Mouse (Mus musculus): ENCODE data around the gene Comp. TPM values are rescaled to one million over a fixed set of nuclear protein-coding genes. Genes with fewer than 3 reads are reported as not detected.

The Comp gene
- total and polyA plus RNA-seq, 3 experiments: 0.13 to 0.16 TPM; not detected in 1

GRCm38 (mm10) chr8:70366588-70366987 is 6.8 kb upstream of the Comp start:
- no peak overlapping the region for H3K4me3 ChIP-seq (replicated peaks in 1 of 3; ENCODE audit: low read depth in 2 of 3, low read length in 2 of 3, poor library complexity in 1 of 3)
- H3K79me2 ChIP-seq (replicated peaks; ENCODE audit: control insufficient read depth, extremely low read depth, insufficient read depth, poor library complexity, severe bottlenecking): no peaks in the 10 kb centered on the region
- no peaks in the 10 kb centered on the region for H3K4me1 ChIP-seq (ENCODE audit: control insufficient read depth in 1 of 2, insufficient read depth in 2 of 2)
- H3K27me3 ChIP-seq (replicated peaks): peaks cover 8% of the 10 kb centered on the region
- DNase-seq (ENCODE audit: extremely low read depth): no peak
- TF ChIP-seq PAX5 (IDR thresholded peaks at IDR 0.05; ENCODE audit: low read length): no peak
- TF ChIP-seq NELFE (IDR thresholded peaks at IDR 0.05; ENCODE audit: low read depth, low read length): no peak
- no peak for TF ChIP-seq ZNF384 (IDR thresholded peaks at IDR 0.05; ENCODE audit: low read depth, low read length)
- TF ChIP-seq JUND (conservative IDR thresholded peaks at IDR 0.05; ENCODE audit: low read depth, low read length): no peak
- TF ChIP-seq ELF1 (IDR thresholded peaks at IDR 0.05; ENCODE audit: low read depth, low read length): no peak
- no peak for TF ChIP-seq IRF4 (IDR thresholded peaks at IDR 0.05; ENCODE audit: low read depth, low read length)
- TF ChIP-seq BHLHE40 (IDR thresholded peaks at IDR 0.05; ENCODE audit: low read depth, low read length): no peak
- no peak for TF ChIP-seq SIN3A (IDR thresholded peaks at IDR 0.05; ENCODE audit: low read length)
- no peak for TF ChIP-seq MEF2A (IDR thresholded peaks at IDR 0.05; ENCODE audit: borderline replicate concordance, low read depth, low read length)
- no peak for TF ChIP-seq NRF1 (IDR thresholded peaks at IDR 0.05; ENCODE audit: low read depth, low read length)
- no peak for TF ChIP-seq ETS1 (conservative IDR thresholded peaks at IDR 0.05; ENCODE audit: low read depth, low read length)
- TF ChIP-seq HCFC1 (IDR thresholded peaks at IDR 0.05; ENCODE audit: low read depth, low read length): no peak
- no peak for TF ChIP-seq SMC3 (IDR thresholded peaks at IDR 0.05; ENCODE audit: low read depth, low read length)
- no peak for TF ChIP-seq KAT2A (IDR thresholded peaks at IDR 0.05; ENCODE audit: insufficient replicate concordance, low read length)
- TF ChIP-seq MAFK (IDR thresholded peaks at IDR 0.05; ENCODE audit: insufficient replicate concordance, low read length): no peak
- TF ChIP-seq TCF12 (IDR thresholded peaks at IDR 0.05; ENCODE audit: low read depth, low read length): no peak
- H3K27ac ChIP-seq (ENCODE audit: insufficient read depth, low read depth): no peak overlapping the region
- H3K9ac ChIP-seq (ENCODE audit: insufficient read depth, low read depth): no peak overlapping the region
- H3K4me2 ChIP-seq (ENCODE audit: insufficient read depth, low read depth, poor library complexity, severe bottlenecking): no peak overlapping the region
- no peaks in the 10 kb centered on the region for H3K36me3 ChIP-seq (replicated peaks in 1 of 2; ENCODE audit: control insufficient read depth in 1 of 2, insufficient read depth in 1 of 2, low read length in 1 of 2)
- in situ Hi-C loops (cut with MboI; ENCODE audit: low pct_ligation_motif_present, low pct_unique_long_range_greater_than_20kb, low sequenced_read_pairs): no loop called here
- dilution Hi-C loops (cut with MboI; ENCODE audit: extremely low pct_ligation_motif_present, extremely low pct_unique_long_range_greater_than_20kb, low sequenced_read_pairs): no loop called here
- no peaks in the 10 kb centered on the region for H3K9me3 ChIP-seq (replicated peaks; ENCODE audit: low read length)

DNA sequence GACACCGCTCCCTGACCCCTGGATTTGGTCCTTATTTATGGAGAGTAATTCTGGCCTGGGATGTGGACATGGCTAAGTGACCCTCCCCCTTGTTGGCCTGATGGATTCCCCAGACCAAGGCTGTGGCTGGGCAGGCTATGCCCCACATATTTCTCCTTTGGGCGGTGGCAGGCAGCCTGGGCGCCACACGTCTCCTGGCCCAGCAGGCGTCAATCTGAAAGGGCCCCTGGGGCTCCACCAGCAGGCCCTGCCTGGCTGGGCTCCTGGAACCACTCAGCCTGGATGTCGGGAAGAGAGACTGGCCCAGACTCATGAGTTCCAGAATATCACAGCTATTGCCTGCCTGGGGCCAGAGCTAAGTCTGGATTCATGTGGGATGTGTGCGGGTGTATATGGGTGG is 2.9 kb upstream of the Comp start:
- in situ Hi-C loops (cut with MboI; ENCODE audit: low pct_ligation_motif_present, low pct_unique_long_range_greater_than_20kb, low sequenced_read_pairs): no loop called here
- Histone ChIP-seq H3K27me3 (replicated peaks) (peaks cover 9% of the 10 kb centered on the region), H3K9me3 (replicated peaks; ENCODE audit: low read length) (peaks cover 15% of the 10 kb centered on the region)

More for the DNA sequence above, 2.9 kb upstream of the Comp start:
- Histone ChIP-seq H3K4me2 (ENCODE audit: insufficient read depth, low read depth, poor library complexity, severe bottlenecking) (no peak overlapping the region), H3K36me3 (replicated peaks in 1 of 2; ENCODE audit: control insufficient read depth in 1 of 2, insufficient read depth in 1 of 2, low read length in 1 of 2) (no peaks in the 10 kb centered on the region), H3K27ac (ENCODE audit: insufficient read depth, low read depth) (no peak overlapping the region), H3K4me1 (ENCODE audit: control insufficient read depth in 1 of 2, insufficient read depth in 2 of 2) (peaks cover 0 to 11% of the 10 kb centered on the region in 2 experiments; a peak in 2 of 4 replicates), H3K9ac (ENCODE audit: insufficient read depth, low read depth) (no peak overlapping the region), H3K4me3 (replicated peaks in 1 of 3; ENCODE audit: low read depth in 2 of 3, low read length in 2 of 3, poor library complexity in 1 of 3) (no peak overlapping the region), H3K79me2 (replicated peaks; ENCODE audit: control insufficient read depth, extremely low read depth, insufficient read depth, poor library complexity, severe bottlenecking) (no peaks in the 10 kb centered on the region)
- dilution Hi-C loops (cut with MboI; ENCODE audit: extremely low pct_ligation_motif_present, extremely low pct_unique_long_range_greater_than_20kb, low sequenced_read_pairs): no loop called here
- TF ChIP-seq MYC (IDR thresholded peaks at IDR 0.05; ENCODE audit: low read depth, low read length) (no peak), SIN3A (IDR thresholded peaks at IDR 0.05; ENCODE audit: low read length) (no peak), IRF4 (IDR thresholded peaks at IDR 0.05; ENCODE audit: low read depth, low read length) (no peak), SMC3 (IDR thresholded peaks at IDR 0.05; ENCODE audit: low read depth, low read length) (no peak), ZKSCAN1 (IDR thresholded peaks at IDR 0.05; ENCODE audit: borderline replicate concordance, low read depth, low read length) (no peak)
- DNase-seq (ENCODE audit: extremely low read depth): no peak

All from CH12.LX (cell line).